In the genomic region with DNA sequence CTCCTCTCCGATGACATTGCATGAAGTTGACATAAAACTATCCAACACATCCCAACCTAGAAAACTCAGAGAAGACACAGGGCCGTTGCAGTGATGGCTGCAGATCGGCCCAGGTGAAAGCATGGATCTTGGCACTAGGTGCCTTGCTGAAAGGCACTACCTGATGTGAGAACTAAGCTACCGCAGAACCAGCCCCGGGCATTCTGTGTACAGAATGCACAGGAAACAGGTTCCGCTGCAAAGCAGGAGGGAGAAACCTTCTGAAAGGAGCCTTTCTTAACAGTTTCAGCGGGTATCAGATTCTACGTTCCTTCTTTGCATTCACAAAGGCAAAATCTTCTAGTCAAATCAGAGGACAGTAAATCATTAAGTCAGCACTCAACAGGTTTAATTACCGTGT, we compare ENCODE assay signal across 18 mouse cellular contexts.
"Had no signal": no experiment of that assay in that cellular context is flagged by ENCODE, and none has a peak within 500 bp of the region (broad histone marks: within the 10 kb centered on the region; RNA-seq: fewer than 3 reads in every experiment).

No protein-coding gene starts in this region.

- DNase-seq: lung, embryonic 14.5 days; lung, postnatal 10 days; lung, postnatal 4 days; midbrain, embryonic 14.5 days; retina, postnatal 1 day; right cerebral cortex, adult 18-20 months; right cerebral cortex, postnatal 25 days; right cerebral cortex, postnatal 4 days; spleen, adult 18-20 months; thymus, adult 18-20 months; thymus, postnatal 14 days; thymus, postnatal 36 days had no signal

- H3K36me3 ChIP-seq: midbrain, embryonic 10.5 days; midbrain, embryonic 12.5 days; neural tube, embryonic 13.5 days; neural tube, embryonic 15.5 days had no signal

- H3K4me3 ChIP-seq: midbrain, embryonic 10.5 days; midbrain, embryonic 12.5 days; myocyte; neural tube, embryonic 13.5 days; neural tube, embryonic 15.5 days had no signal

- H3K4me2 ChIP-seq: lung, embryonic 14.5 days; midbrain, embryonic 12.5 days; neural tube, embryonic 13.5 days; neural tube, embryonic 15.5 days had no signal

- H3K27ac ChIP-seq: midbrain, embryonic 10.5 days; midbrain, embryonic 12.5 days; neural tube, embryonic 13.5 days; neural tube, embryonic 15.5 days had no signal

- H3K9ac ChIP-seq: lung, embryonic 14.5 days; midbrain, embryonic 12.5 days; neural tube, embryonic 13.5 days; neural tube, embryonic 15.5 days had no signal

- H3K27me3 ChIP-seq: midbrain, embryonic 12.5 days; neural tube, embryonic 13.5 days; neural tube, embryonic 15.5 days had no signal

- H3K9me3 ChIP-seq: midbrain, embryonic 10.5 days; midbrain, embryonic 12.5 days; neural tube, embryonic 13.5 days; neural tube, embryonic 15.5 days had no signal

- ATAC-seq: midbrain, embryonic 16.5 days had no signal
